Mouse (Mus musculus) layer of hippocampus, postnatal 25 days (tissue): ENCODE results near the gene Adgrl4. TPM values are rescaled to one million over a fixed set of nuclear protein-coding genes. Genes with fewer than 3 reads are reported as not detected.

Source experiments
- DNase-seq, 2 experiments: peaks; one replicate each; pipeline ENCODE4 v3.0.0; 2022; ENCODE audit warnings: mixed read lengths in 2 of 2, low spot score in 1 of 2; ENCODE audit errors: extremely low spot score in 1 of 2
- total RNA-seq, 2 experiments: library from RNA; stranded (reverse); gene quantifications; 2 replicates each; pipeline ENCODE4 v1.2.3; 2021

The Adgrl4 gene
- total RNA-seq, 2 experiments from 2014 or later = 16.0 to 19.5 TPM

DNA sequence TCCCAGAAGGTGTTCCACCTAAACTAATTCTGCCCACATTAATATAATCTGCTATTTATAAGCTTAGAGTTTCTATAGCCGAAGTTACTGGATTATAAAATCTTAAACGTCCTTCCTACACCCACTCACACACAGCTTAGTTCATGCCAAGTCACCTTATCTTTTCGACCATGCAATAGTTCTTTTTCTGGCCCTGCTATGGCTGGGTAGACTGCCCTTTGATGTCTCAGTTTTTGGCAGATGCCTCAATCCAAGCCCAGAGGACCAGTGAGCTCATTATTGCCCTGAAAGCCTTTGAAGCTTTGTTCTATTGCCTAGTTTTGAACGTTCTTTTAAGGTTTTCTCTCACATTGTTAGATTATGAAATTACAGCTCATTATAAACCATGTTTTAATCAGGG is 27.5 kb downstream of the Adgrl4 start:
- no peak for DNase-seq

DNA sequence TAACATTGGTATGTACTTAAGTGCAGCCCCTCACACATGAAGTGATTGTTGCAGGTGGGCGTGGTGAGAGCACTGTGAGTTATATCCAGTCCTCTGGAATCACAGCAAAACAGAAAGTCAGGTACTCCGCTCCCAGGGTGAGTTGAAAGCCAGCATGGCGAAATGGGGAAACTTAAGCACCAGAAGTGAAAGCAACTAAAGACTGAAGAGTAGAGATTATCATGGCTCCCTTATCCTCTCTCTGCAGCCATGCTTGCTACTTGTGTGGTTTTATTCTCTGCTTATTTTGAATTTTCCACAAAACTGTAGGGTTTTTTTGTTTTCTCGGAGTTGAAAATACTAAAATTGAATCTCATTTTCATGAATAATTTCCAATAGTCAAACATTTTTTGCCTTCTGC is 51.2 kb downstream of the Adgrl4 start:
- no peak for DNase-seq

- DNase-seq = no peak
Observed at GRCm38 (mm10) chr3:151505606-151506005, 67.9 kb downstream of the Adgrl4 start.

- no peak for DNase-seq
Observed at GRCm38 (mm10) chr3:151511184-151511583, 73.5 kb downstream of the Adgrl4 start.

DNA sequence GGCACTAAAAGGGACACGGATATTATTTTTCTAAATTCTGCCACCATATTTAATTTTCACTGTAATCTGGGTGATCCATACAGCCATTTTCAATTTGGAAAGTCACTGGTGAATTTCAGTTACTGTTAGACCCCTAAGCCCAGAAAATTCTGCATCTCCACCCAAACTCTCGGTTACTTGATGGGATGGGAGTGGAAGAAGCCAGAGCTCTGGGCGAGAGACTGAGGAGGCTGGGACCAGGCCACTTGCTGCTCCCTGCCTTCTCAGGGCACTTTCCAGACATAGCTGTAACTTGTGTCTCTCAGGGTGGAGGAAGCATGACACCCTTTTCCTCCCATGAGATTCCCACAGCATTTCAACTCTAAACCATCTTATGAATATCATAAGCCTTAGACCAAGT is 109.5 kb downstream of the Adgrl4 start:
- no peak for DNase-seq

- DNase-seq = no peak
Observed at GRCm38 (mm10) chr3:151551002-151551401, 113.3 kb downstream of the Adgrl4 start.

DNA sequence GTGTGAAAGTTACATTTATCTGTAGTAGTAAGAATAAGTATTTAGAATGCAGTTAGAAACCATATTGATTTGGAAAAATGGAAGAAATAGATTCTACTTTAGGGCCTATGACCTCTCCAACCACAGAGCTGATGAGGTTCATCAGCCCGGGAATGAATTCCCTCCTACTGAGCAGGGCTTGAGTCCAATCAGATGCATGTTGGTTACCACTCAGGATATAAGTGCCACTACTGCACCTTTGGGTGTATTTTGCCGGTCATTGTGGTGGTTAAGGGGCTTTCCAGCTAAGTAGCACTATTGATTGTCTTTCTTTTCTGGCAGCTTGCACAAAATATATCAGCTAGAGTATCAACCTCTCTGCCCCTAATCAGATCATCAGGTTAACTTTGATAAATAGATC is 118.9 kb downstream of the Adgrl4 start:
- no peak for DNase-seq

GRCm38 (mm10) chr3:151557125-151557524 is 119.4 kb downstream of the Adgrl4 start:
- DNase-seq = no peak

DNA sequence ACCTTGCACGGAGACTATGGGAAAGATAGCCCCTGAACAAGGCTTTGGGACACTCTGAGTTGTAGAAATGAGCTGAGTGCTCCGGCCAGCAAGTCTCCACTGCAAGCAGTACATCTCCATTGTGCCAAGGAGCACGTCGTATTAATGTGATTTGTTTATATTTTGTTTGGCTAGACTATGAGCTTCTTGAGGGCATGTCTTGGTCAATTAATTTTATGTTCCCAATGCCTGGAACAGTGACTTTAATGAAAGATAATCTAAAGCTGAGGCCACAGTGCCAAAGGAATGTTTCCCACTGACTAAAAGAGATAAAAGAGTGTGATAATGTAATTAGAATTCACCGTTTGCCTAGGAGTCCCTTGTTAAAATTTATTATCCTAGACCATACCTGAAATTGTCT is 119.9 kb downstream of the Adgrl4 start:
- no peak for DNase-seq

DNA sequence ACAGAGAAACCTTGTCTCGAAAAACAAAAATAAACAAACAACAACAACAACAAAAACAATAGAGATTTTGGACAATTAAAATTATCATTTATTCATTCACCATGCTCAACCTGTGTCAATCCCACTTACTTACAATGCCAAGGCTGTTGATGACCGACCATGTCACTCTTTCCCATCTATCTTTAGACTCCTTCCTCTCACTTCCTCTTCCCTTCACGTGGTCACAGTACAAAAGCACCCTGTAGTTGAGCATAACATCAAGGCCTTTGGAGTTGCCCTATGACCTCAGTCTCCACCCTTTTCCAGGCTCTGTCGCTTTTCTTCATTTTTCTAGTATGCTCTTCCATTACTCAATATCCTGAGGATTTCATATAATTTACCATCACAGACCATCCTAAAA is 120.7 kb downstream of the Adgrl4 start:
- DNase-seq = no peak

GRCm38 (mm10) chr3:151565664-151566621 is 128.3 kb downstream of the Adgrl4 start:
- DNase-seq = no peak

GRCm38 (mm10) chr3:151566629-151567028 is 128.9 kb downstream of the Adgrl4 start:
- peak in 1 of 2 experiments; percentile 24 for DNase-seq

- DNase-seq = no peak
Observed at GRCm38 (mm10) chr3:151567541-151567940, 129.9 kb downstream of the Adgrl4 start.

GRCm38 (mm10) chr3:151572089-151572488 is 134.4 kb downstream of the Adgrl4 start:
- no peak for DNase-seq

- DNase-seq = no peak
Observed at GRCm38 (mm10) chr3:151575292-151575691, 137.6 kb downstream of the Adgrl4 start.

GRCm38 (mm10) chr3:151576155-151576554 is 138.5 kb downstream of the Adgrl4 start:
- no peak for DNase-seq

DNA sequence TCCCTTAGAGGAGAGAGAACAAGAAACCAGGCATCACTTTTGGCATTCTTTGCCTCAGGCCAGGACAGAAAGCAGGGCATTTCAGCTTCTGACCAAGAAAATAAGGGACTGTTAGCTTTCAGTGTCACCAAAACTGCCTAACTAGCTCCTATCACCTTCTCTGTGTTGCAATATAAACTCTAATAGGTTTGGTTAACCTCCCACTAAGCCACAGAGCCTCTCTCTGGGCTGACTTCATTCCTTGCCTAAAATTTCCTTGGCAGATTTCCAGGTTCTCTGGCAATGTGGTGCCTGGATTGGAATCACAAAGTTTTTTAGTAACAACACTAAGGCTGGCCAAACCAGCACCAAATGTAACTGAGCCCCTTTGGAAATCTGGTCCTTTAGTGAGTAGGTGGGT is 154.2 kb downstream of the Adgrl4 start:
- DNase-seq = no peak
